In genomic region chr8:105466700-105467291, GRCm38 (mm10) we compare ENCODE assay signal across 9 mouse cellular contexts. TPM values are rescaled to one million over a fixed set of nuclear protein-coding genes. Genes with fewer than 3 reads are reported as not detected.
DNase-seq lines count a peak whose midpoint lies in the region; ATAC-seq lines count a peak whose summit lies in the region.
"Had no signal": no experiment of that assay in that cellular context is flagged by ENCODE, and none has a peak within 500 bp of the region (broad histone marks: within the 10 kb centered on the region; RNA-seq: fewer than 3 reads in every experiment).

No protein-coding gene starts in this region.

- peak; percentile 59 to 63 for DNase-seq in heart, postnatal 10 days
- DNase-seq in heart, adult 9 months (ENCODE audit: low spot score in 2 of 2), result no peak
- DNase-seq in brain, adult 2 months (ENCODE audit: low read depth, low spot score), result peak; percentile 97
- DNase-seq in cerebellum, postnatal 4 days (ENCODE audit: low spot score in 2 of 2), result peak; percentile 65 to 82
- peak; percentile 57 to 64 for DNase-seq in left cerebral cortex, postnatal 14 days (ENCODE audit: low spot score in 2 of 2)
- no peak for DNase-seq in gastrocnemius, adult 18-20 months (ENCODE audit: low spot score)
- no peak for DNase-seq in yolk sac, embryonic 10.5 days (ENCODE audit: low spot score)

- no peak for ATAC-seq in granulocyte monocyte progenitor cell, adult 5-6 weeks (replicated peaks; ENCODE audit: poor library complexity, severe bottlenecking)

- intact Hi-C loops in heart, postnatal 10 days (cut with DNase I), result no loop called here
- intact Hi-C loops in left cerebral cortex, postnatal 14 days (cut with DNase I), result no loop called here

RNA-seq across cellular contexts. Expression of gene Tppp3, which starts 4.5 kb away (rescaled TPM):
- total RNA-seq in heart, postnatal 10 days (2021), result 10 to 100 TPM; 55.8 to 56.1 TPM
- total RNA-seq in left cerebral cortex, postnatal 14 days (2021), result 10 to 100 TPM; 41.2 to 49.7 TPM
- not detected in 2 replicates for total RNA-seq in granulocyte monocyte progenitor cell, adult 5-6 weeks (2014; fragmentation: Nextera tagmentation)
- total RNA-seq in granulocyte monocyte progenitor cell, adult 5-6 weeks (2017), result not detected in 2 replicates
- total RNA-seq in gastrocnemius, adult 18-20 months (2021), result 10 to 100 TPM; 47.9 to 56.7 TPM

RNA-seq across cellular contexts. Expression of gene Zdhhc1, which starts 29.9 kb away (rescaled TPM):
- total RNA-seq in heart, postnatal 10 days (2021), result 10 to 100 TPM; 14.8 to 16.8 TPM
- total RNA-seq in left cerebral cortex, postnatal 14 days (2021), result 10 to 100 TPM; 26.8 to 27.5 TPM
- total RNA-seq in granulocyte monocyte progenitor cell, adult 5-6 weeks (2014; fragmentation: Nextera tagmentation), result 1.8 and 10.4 TPM in 2 replicates
- total RNA-seq in granulocyte monocyte progenitor cell, adult 5-6 weeks (2017), result 3.6 and 4.6 TPM in 2 replicates
- total RNA-seq in gastrocnemius, adult 18-20 months (2021), result 10 to 100 TPM; 10.3 to 11.6 TPM

RNA-seq across cellular contexts. Expression of gene Hsd11b2, which starts 51.8 kb away (rescaled TPM):
- 1 to 10 TPM in 1 of 2 experiments, under 1 TPM in 1; 0.60 to 2.1 TPM for total RNA-seq in heart, postnatal 10 days (2021)
- total RNA-seq in left cerebral cortex, postnatal 14 days (2021), result not detected
- not detected in 2 replicates for total RNA-seq in granulocyte monocyte progenitor cell, adult 5-6 weeks (2014; fragmentation: Nextera tagmentation)
- not detected in 2 replicates for total RNA-seq in granulocyte monocyte progenitor cell, adult 5-6 weeks (2017)
- under 1 TPM in 1 of 2 experiments, not detected in 1; 0.11 TPM for total RNA-seq in gastrocnemius, adult 18-20 months (2021)

RNA-seq across cellular contexts. Expression of gene Lrrc36, which starts 53.4 kb away (rescaled TPM):
- 1 to 10 TPM in 1 of 2 experiments, under 1 TPM in 1; 0.77 to 1.2 TPM for total RNA-seq in heart, postnatal 10 days (2021)
- under 1 TPM in 1 of 2 experiments, not detected in 1; 0.40 TPM for total RNA-seq in left cerebral cortex, postnatal 14 days (2021)
- 0.36 TPM in 1 of 2 replicates, not detected in the other for total RNA-seq in granulocyte monocyte progenitor cell, adult 5-6 weeks (2014; fragmentation: Nextera tagmentation)
- not detected in 2 replicates for total RNA-seq in granulocyte monocyte progenitor cell, adult 5-6 weeks (2017)
- under 1 TPM; 0.41 to 0.64 TPM for total RNA-seq in gastrocnemius, adult 18-20 months (2021)

RNA-seq across cellular contexts. Expression of gene Kctd19, which starts 53.5 kb away (rescaled TPM):
- total RNA-seq in heart, postnatal 10 days (2021), result under 1 TPM in 1 of 2 experiments, not detected in 1; 0.12 TPM
- not detected for total RNA-seq in left cerebral cortex, postnatal 14 days (2021)
- not detected in 2 replicates for total RNA-seq in granulocyte monocyte progenitor cell, adult 5-6 weeks (2014; fragmentation: Nextera tagmentation)
- not detected in 2 replicates for total RNA-seq in granulocyte monocyte progenitor cell, adult 5-6 weeks (2017)
- total RNA-seq in gastrocnemius, adult 18-20 months (2021), result under 1 TPM in 1 of 2 experiments, not detected in 1; 0.21 TPM
- total RNA-seq: heart, postnatal 14 days had no signal

Comparison
In these comparisons a context has a peak if more than half of its experiments do, and no peak if none do; other contexts are left out.
1. DNase-seq: peak in heart, postnatal 10 days (2 of 2), brain, adult 2 months (single experiment), cerebellum, postnatal 4 days (2 of 2) and left cerebral cortex, postnatal 14 days (2 of 2); none in heart, adult 9 months (0 of 2), gastrocnemius, adult 18-20 months (single experiment) and yolk sac, embryonic 10.5 days (single experiment).
2. RNA of gene Tppp3, which starts 4.5 kb away (total RNA-seq): 47.9 to 56.7 TPM in gastrocnemius, adult 18-20 months, 55.8 to 56.1 TPM in heart, postnatal 10 days and 41.2 to 49.7 TPM in left cerebral cortex, postnatal 14 days; not detected in granulocyte monocyte progenitor cell, adult 5-6 weeks; every median in the first group is over 10 times any median in the second.